Mouse (Mus musculus) spleen, adult 2 months (tissue): ENCODE results near the gene Igtp. TPM values are rescaled to one million over a fixed set of nuclear protein-coding genes. Genes with fewer than 3 reads are reported as not detected.
"Not testable (repeated sequence)": the region's sequence is repeated elsewhere in the genome, so short reads cannot be mapped to it uniquely, and the experiment has no call there.

Source experiments
- DNase-seq, 2 experiments: peaks; one replicate each; pipeline versions ENCODE4 v3.0.0 to v3.0.0-alpha.2; 2012 to 2021; ENCODE audit warnings: low spot score in 2 of 2, low read depth in 1 of 2
- H3K27ac ChIP-seq: fragments of 200-500 bp; 2 replicates; pipeline ENCODE4 v1.5.1; 2012; ENCODE audit warnings: low read length, inconsistent platforms; ENCODE audit not compliant: insufficient read depth
- H3K27me3 ChIP-seq: fragments of 200-500 bp; 2 replicates; pipeline ENCODE4 v1.6.1; 2012; ENCODE audit warnings: mild to moderate bottlenecking, moderate library complexity, low read length, inconsistent platforms; ENCODE audit not compliant: control insufficient read depth, insufficient read depth
- H3K36me3 ChIP-seq: fragments of 200-500 bp; 2 replicates; pipeline ENCODE4 v1.6.1; 2012; ENCODE audit warnings: mild to moderate bottlenecking, low read length, inconsistent platforms; ENCODE audit not compliant: control insufficient read depth, insufficient read depth
- H3K4me1 ChIP-seq: fragments of 200-500 bp; 2 replicates; pipeline ENCODE4 v1.6.1; 2011; ENCODE audit warnings: inconsistent platforms; ENCODE audit not compliant: control insufficient read depth, insufficient read depth, insufficient read length
- H3K4me3 ChIP-seq: fragments of 200-500 bp; 2 replicates; pipeline ENCODE4 v1.5.1; 2011; ENCODE audit warnings: mild to moderate bottlenecking, inconsistent platforms; ENCODE audit not compliant: insufficient read depth, insufficient read length; ENCODE audit errors: extremely low read depth
- CTCF ChIP-seq: fragments of 200-500 bp; IDR thresholded peaks from 2 replicates; pipeline ENCODE4 v1.5.1; 2011; ENCODE audit warnings: mild to moderate bottlenecking, inconsistent platforms; ENCODE audit not compliant: insufficient read depth, insufficient read length, insufficient replicate concordance; ENCODE audit errors: extremely low read depth
- POLR2A ChIP-seq: fragments of 200-500 bp; IDR thresholded peaks from 2 replicates; pipeline ENCODE4 v1.6.1; 2011; ENCODE audit warnings: low read depth, low read length, inconsistent platforms
- WGBS: fragments of 180-500 bp; shearing (Covaris S2); methylation state at CpG from one replicate; pipeline ENCODE4 v1.1.7; 2018; 5-methylcytosine and 5-hydroxymethylcytosine counted together
- polyA plus RNA-seq: library from polyadenylated mRNA; depleted of rRNA; stranded (reverse); fragments of >200 nt; gene quantifications from 2 replicates; pipeline ENCODE4 v1.2.3, GENCODE M21; 2012; rRNA removed

The Igtp gene
- 25.4 and 27.3 TPM in 2 replicates for polyA plus RNA-seq

GRCm38 (mm10) chr11:58199229-58200037 is at the start of gene Igtp, which contains the start of gene Irgm2:
Igtp (plus strand) TSS chr11:58199556.
Irgm2 (plus strand) TSS chr11:58199618.
- peak within 1 kb of the TSS; percentile 78 for H3K4me3 ChIP-seq
- not testable (repeated sequence) for H3K4me1 ChIP-seq, H3K27me3 ChIP-seq, H3K36me3 ChIP-seq
- DNase-seq: peak; percentile 79 to 88
- WGBS: under 1% methylated on average over 14 of the region's 15 CpGs
- H3K27ac ChIP-seq: peak within 1 kb of the TSS; percentile 95
- TF ChIP-seq POLR2A: peak; percentile 66

GRCm38 (mm10) chr11:58155458-58155857 is 43.9 kb upstream of the Igtp start:
- no peaks in the 10 kb centered on the region for H3K27me3 ChIP-seq
- H3K4me3 ChIP-seq: no peak overlapping the region
- no peaks in the 10 kb centered on the region for H3K4me1 ChIP-seq
- TF ChIP-seq POLR2A (no peak), CTCF (no peak)
- H3K36me3 ChIP-seq: peaks cover 29% of the 10 kb centered on the region
- no peak for DNase-seq
- H3K27ac ChIP-seq: no peak overlapping the region
- 90% methylated on average over 9 of the region's 9 CpGs for WGBS

- H3K27ac ChIP-seq: no peak overlapping the region
- no peak for DNase-seq
- peaks cover 27% of the 10 kb centered on the region for H3K36me3 ChIP-seq
- WGBS: 82% methylated on average over 3 of the region's 3 CpGs
- TF ChIP-seq CTCF (no peak), POLR2A (no peak)
- H3K4me3 ChIP-seq: no peak overlapping the region
- H3K27me3 ChIP-seq: no peaks in the 10 kb centered on the region
- H3K4me1 ChIP-seq: no peaks in the 10 kb centered on the region
Observed at GRCm38 (mm10) chr11:58156871-58157270, 42.5 kb upstream of the Igtp start.

GRCm38 (mm10) chr11:58165072-58165471 is 34.3 kb upstream of the Igtp start:
- 95% methylated on average over 2 of the region's 2 CpGs for WGBS
- no peak overlapping the region for H3K4me3 ChIP-seq

GRCm38 (mm10) chr11:58167822-58168166 is 31.6 kb upstream of the Igtp start:
- Histone ChIP-seq H3K36me3 (peaks cover 8% of the 10 kb centered on the region), H3K27ac (no peak overlapping the region), H3K4me3 (peak overlapping the region; percentile 82), H3K27me3 (no peaks in the 10 kb centered on the region), H3K4me1 (peaks cover 6% of the 10 kb centered on the region; the same call in 1 of the 2 replicates)
- under 1% methylated on average over 8 of the region's 8 CpGs for WGBS
- TF ChIP-seq CTCF (no peak), POLR2A (no peak)
- DNase-seq: no peak

More at GRCm38 (mm10) chr11:58165072-58165471, 34.3 kb upstream of the Igtp start:
- peaks cover 3% of the 10 kb centered on the region; the same call in 1 of the 2 replicates for H3K4me1 ChIP-seq
- no peak for DNase-seq
- H3K27ac ChIP-seq: no peak overlapping the region
- H3K36me3 ChIP-seq: peaks cover 10% of the 10 kb centered on the region
- H3K27me3 ChIP-seq: no peaks in the 10 kb centered on the region
- TF ChIP-seq CTCF (no peak), POLR2A (no peak)

GRCm38 (mm10) chr11:58168167-58168915 is 31.0 kb upstream of the Igtp start, which contains the start of gene Gemin5:
Gemin5 (minus strand) TSS chr11:58168539.
- 1% methylated on average over 71 of the region's 71 CpGs for WGBS
- Histone ChIP-seq H3K36me3 (peaks cover 5% of the 10 kb centered on the region; the same call in 1 of the 2 replicates), H3K4me3 (peak within 1 kb of the TSS; percentile 82), H3K27ac (peak within 1 kb of the TSS; percentile 49), H3K27me3 (no peaks in the 10 kb centered on the region), H3K4me1 (peaks cover 6% of the 10 kb centered on the region; the same call in 1 of the 2 replicates)
- DNase-seq: peak; percentile 52 to 71
- peak; percentile 16; the same call in 1 of the 2 replicates for TF ChIP-seq POLR2A
- no peak for TF ChIP-seq CTCF

GRCm38 (mm10) chr11:58169666-58170065 is 29.7 kb upstream of the Igtp start:
- H3K27ac ChIP-seq: no peak overlapping the region
- peaks cover 3% of the 10 kb centered on the region; the same call in 1 of the 2 replicates for H3K36me3 ChIP-seq
- no peaks in the 10 kb centered on the region for H3K27me3 ChIP-seq
- 86% methylated on average over 4 of the region's 4 CpGs for WGBS
- TF ChIP-seq POLR2A (no peak), CTCF (no peak)
- H3K4me3 ChIP-seq: no peak overlapping the region
- DNase-seq: no peak
- peaks cover 6% of the 10 kb centered on the region; the same call in 1 of the 2 replicates for H3K4me1 ChIP-seq
